Mouse (Mus musculus) hindbrain, embryonic 13.5 days (tissue): Measurements from ENCODE around the gene Serpinf2. TPM values are rescaled to one million over a fixed set of nuclear protein-coding genes. Genes with fewer than 3 reads are reported as not detected.

Source experiments
- ATAC-seq: fragments of 200-750 bp; cut with Nextera tagmentation; 2 replicates; pipeline ENCODE4 v1.8.0; 2017; ENCODE audit warnings: moderate TSS enrichment; ENCODE audit not compliant: low FRiP score
- H3K27ac ChIP-seq: fragments of 300-500 bp; sonication (generic); 2 replicates; pipeline ENCODE4 v1.5.1; 2015; ENCODE audit warnings: inconsistent platforms, mild to moderate bottlenecking, moderate library complexity
- H3K27me3 ChIP-seq: fragments of 300-500 bp; sonication (generic); 2 replicates; pipeline ENCODE4 v1.6.1; 2015; ENCODE audit warnings: mild to moderate bottlenecking, inconsistent platforms
- H3K36me3 ChIP-seq: fragments of 300-500 bp; sonication (generic); 2 replicates; pipeline ENCODE4 v1.6.1; 2015; ENCODE audit warnings: mild to moderate bottlenecking, inconsistent platforms
- H3K4me1 ChIP-seq: fragments of 300-500 bp; sonication (generic); replicated peaks from 2 replicates; pipeline ENCODE4 v1.6.1; 2015; ENCODE audit warnings: inconsistent platforms
- H3K4me2 ChIP-seq: fragments of 300-500 bp; sonication (generic); 2 replicates; pipeline ENCODE4 v1.6.1; 2015; ENCODE audit warnings: inconsistent platforms, mild to moderate bottlenecking, moderate library complexity
- H3K4me3 ChIP-seq: fragments of 300-500 bp; sonication (generic); 2 replicates; pipeline ENCODE4 v1.5.1; 2015; ENCODE audit warnings: mild to moderate bottlenecking, inconsistent platforms
- H3K9ac ChIP-seq: fragments of 300-500 bp; sonication (generic); 2 replicates; pipeline ENCODE4 v1.6.1; 2015; ENCODE audit warnings: mild to moderate bottlenecking, inconsistent platforms
- H3K9me3 ChIP-seq: fragments of 300-500 bp; sonication (generic); 2 replicates; pipeline ENCODE4 v1.6.1; 2016; ENCODE audit warnings: inconsistent platforms
- WGBS: fragments of 180-500 bp; shearing (Covaris S2); methylation state at CpG from one replicate; pipeline ENCODE4 v1.1.7; 2015; 5-methylcytosine and 5-hydroxymethylcytosine counted together
- polyA plus RNA-seq: library from polyadenylated mRNA; unstranded; fragments of >200 nt; fragmentation: Nextera tagmentation; extraction: Ambion mirVana; gene quantifications from 2 replicates; pipeline ENCODE4 v1.2.1, GENCODE M21; 2015

The Serpinf2 gene
- 0.12 TPM in 1 of 2 replicates, not detected in the other for polyA plus RNA-seq

- Histone ChIP-seq H3K36me3 (peaks cover 43% of the 10 kb centered on the region), H3K9me3 (no peaks in the 10 kb centered on the region), H3K9ac (no peak within 1 kb of the TSS), H3K27ac (no peak within 1 kb of the TSS), H3K4me3 (no peak within 1 kb of the TSS), H3K4me1 (0 out of 2 replicates have a peak, but pooled peaks cover 7% of the 10 kb centered on the region), H3K4me2 (no peak within 1 kb of the TSS), H3K27me3 (no peaks in the 10 kb centered on the region)
- 92% methylated on average over 6 of the region's 6 CpGs for WGBS
- ATAC-seq: no peak
Measured at GRCm38 (mm10) chr11:75439363-75439762, at the start of gene Serpinf2. Gene Serpinf2, minus strand, starts transcription at chr11:75439591.

- Histone ChIP-seq H3K36me3 (peaks cover 32% of the 10 kb centered on the region), H3K27ac (peak overlapping the region; percentile 87; the same call in 1 of the 2 replicates), H3K4me2 (peak overlapping the region; percentile 98), H3K9ac (peak overlapping the region; percentile 97), H3K4me3 (peak overlapping the region; percentile 99), H3K27me3 (0 out of 2 replicates have a peak, but pooled peaks cover 12% of the 10 kb centered on the region), H3K9me3 (no peaks in the 10 kb centered on the region), H3K4me1 (peaks cover 17% of the 10 kb centered on the region)
- no peak for ATAC-seq
- 46% methylated on average over 6 of the region's 6 CpGs for WGBS
Measured at GRCm38 (mm10) chr11:75487496-75487895, 48.1 kb upstream of the Serpinf2 start.

- Histone ChIP-seq H3K9ac (peak within 1 kb of the TSS; percentile 97), H3K9me3 (no peaks in the 10 kb centered on the region), H3K4me1 (peaks cover 17% of the 10 kb centered on the region), H3K27ac (peak within 1 kb of the TSS; percentile 87), H3K4me3 (peak within 1 kb of the TSS; percentile 99), H3K36me3 (peaks cover 25% of the 10 kb centered on the region), H3K4me2 (peak within 1 kb of the TSS; percentile 98), H3K27me3 (0 out of 2 replicates have a peak, but pooled peaks cover 12% of the 10 kb centered on the region)
- WGBS: under 1% methylated on average over 52 of the region's 52 CpGs
- ATAC-seq: peak; percentile 100
Measured at GRCm38 (mm10) chr11:75486601-75487285, 47.4 kb upstream of the Serpinf2 start, which contains the start of gene Prpf8. Gene Prpf8, plus strand, starts transcription at chr11:75486816.

GRCm38 (mm10) chr11:75486192-75486591 is 46.8 kb upstream of the Serpinf2 start:
- H3K36me3 ChIP-seq: peaks cover 19% of the 10 kb centered on the region
- H3K4me2 ChIP-seq: peak overlapping the region; percentile 44
- H3K4me1 ChIP-seq: peaks cover 17% of the 10 kb centered on the region
- H3K9ac ChIP-seq: no peak overlapping the region
- no peaks in the 10 kb centered on the region for H3K9me3 ChIP-seq
- ATAC-seq: peak; percentile 52
- 28% methylated on average over 3 of the region's 3 CpGs for WGBS
- H3K27ac ChIP-seq: peak overlapping the region; percentile 52; the same call in 1 of the 2 replicates
- H3K27me3 ChIP-seq: 0 out of 2 replicates have a peak, but pooled peaks cover 12% of the 10 kb centered on the region
- peak overlapping the region; percentile 99; the same call in 1 of the 2 replicates for H3K4me3 ChIP-seq

- Histone ChIP-seq H3K36me3 (no peaks in the 10 kb centered on the region), H3K4me1 (no peaks in the 10 kb centered on the region), H3K9me3 (no peaks in the 10 kb centered on the region), H3K9ac (no peak overlapping the region), H3K27ac (no peak overlapping the region), H3K4me2 (no peak overlapping the region), H3K4me3 (no peak overlapping the region), H3K27me3 (0 out of 2 replicates have a peak, but pooled peaks cover 11% of the 10 kb centered on the region)
- 65% methylated on average over 7 of the region's 7 CpGs for WGBS
- ATAC-seq: no peak
Measured at GRCm38 (mm10) chr11:75473376-75473775, 34.0 kb upstream of the Serpinf2 start.

GRCm38 (mm10) chr11:75472469-75473081 is 33.2 kb upstream of the Serpinf2 start:
- 88% methylated on average over 11 of the region's 11 CpGs for WGBS
- peaks cover 6% of the 10 kb centered on the region for H3K4me1 ChIP-seq
- H3K36me3 ChIP-seq: no peaks in the 10 kb centered on the region
- 0 out of 2 replicates have a peak, but pooled peaks cover 18% of the 10 kb centered on the region for H3K27me3 ChIP-seq
- H3K4me2 ChIP-seq: no peak overlapping the region
- no peak for ATAC-seq
- no peaks in the 10 kb centered on the region for H3K9me3 ChIP-seq
- H3K4me3 ChIP-seq: no peak overlapping the region
- no peak overlapping the region for H3K9ac ChIP-seq
- H3K27ac ChIP-seq: no peak overlapping the region

- no peak overlapping the region for H3K4me2 ChIP-seq
- 0 out of 2 replicates have a peak, but pooled peaks cover 19% of the 10 kb centered on the region for H3K27me3 ChIP-seq
- no peaks in the 10 kb centered on the region for H3K9me3 ChIP-seq
- no peak overlapping the region for H3K27ac ChIP-seq
- no peak for ATAC-seq
- peaks cover 8% of the 10 kb centered on the region for H3K4me1 ChIP-seq
- H3K9ac ChIP-seq: no peak overlapping the region
- H3K4me3 ChIP-seq: no peak overlapping the region
- 88% methylated on average over 3 of the region's 3 CpGs for WGBS
- H3K36me3 ChIP-seq: peaks cover 9% of the 10 kb centered on the region
Measured at GRCm38 (mm10) chr11:75470675-75471074, 31.3 kb upstream of the Serpinf2 start.

- H3K27me3 ChIP-seq: 0 out of 2 replicates have a peak, but pooled peaks cover 19% of the 10 kb centered on the region
- no peaks in the 10 kb centered on the region for H3K9me3 ChIP-seq
- no peak overlapping the region for H3K4me3 ChIP-seq
- H3K27ac ChIP-seq: no peak overlapping the region
- H3K4me1 ChIP-seq: peaks cover 8% of the 10 kb centered on the region
- no peak overlapping the region for H3K9ac ChIP-seq
- no peak for ATAC-seq
- no peak overlapping the region for H3K4me2 ChIP-seq
- H3K36me3 ChIP-seq: peaks cover 23% of the 10 kb centered on the region
- WGBS: 90% methylated on average over 4 of the region's 4 CpGs
Measured at GRCm38 (mm10) chr11:75469261-75469660, 29.9 kb upstream of the Serpinf2 start.

- 69% methylated on average over 7 of the region's 7 CpGs for WGBS
- Histone ChIP-seq H3K4me2 (peak overlapping the region; percentile 57), H3K4me3 (peak overlapping the region; percentile 31), H3K27ac (no peak overlapping the region), H3K4me1 (peaks cover 11% of the 10 kb centered on the region), H3K9ac (peak overlapping the region; percentile 63; the same call in 1 of the 2 replicates), H3K36me3 (peaks cover 23% of the 10 kb centered on the region), H3K27me3 (0 out of 2 replicates have a peak, but pooled peaks cover 19% of the 10 kb centered on the region), H3K9me3 (no peaks in the 10 kb centered on the region)
- ATAC-seq: no peak
Measured at GRCm38 (mm10) chr11:75468410-75468809, 29.0 kb upstream of the Serpinf2 start.

GRCm38 (mm10) chr11:75467512-75468215 is 28.3 kb upstream of the Serpinf2 start:
- Histone ChIP-seq H3K9me3 (no peaks in the 10 kb centered on the region), H3K27ac (no peak overlapping the region), H3K4me1 (peaks cover 19% of the 10 kb centered on the region), H3K36me3 (peaks cover 23% of the 10 kb centered on the region), H3K9ac (peak overlapping the region; percentile 63), H3K4me3 (peak overlapping the region; percentile 31), H3K4me2 (peak overlapping the region; percentile 57), H3K27me3 (0 out of 2 replicates have a peak, but pooled peaks cover 19% of the 10 kb centered on the region)
- no peak for ATAC-seq
- 18% methylated on average over 19 of the region's 19 CpGs for WGBS

- H3K36me3 ChIP-seq: peaks cover 23% of the 10 kb centered on the region
- no peaks in the 10 kb centered on the region for H3K9me3 ChIP-seq
- no peak for ATAC-seq
- peaks cover 26% of the 10 kb centered on the region for H3K4me1 ChIP-seq
- 96% methylated on average over 4 of the region's 4 CpGs for WGBS
- no peak overlapping the region for H3K4me2 ChIP-seq
- no peak overlapping the region for H3K9ac ChIP-seq
- H3K27me3 ChIP-seq: 0 out of 2 replicates have a peak, but pooled peaks cover 19% of the 10 kb centered on the region
- no peak overlapping the region for H3K4me3 ChIP-seq
- no peak overlapping the region for H3K27ac ChIP-seq
Measured at GRCm38 (mm10) chr11:75466731-75467505, 27.5 kb upstream of the Serpinf2 start.
